Mouse (Mus musculus) forebrain, embryonic 16.5 days (tissue): ENCODE data around the gene Lrrc19. TPM values are rescaled to one million over a fixed set of nuclear protein-coding genes. Genes with fewer than 3 reads are reported as not detected.
"Not testable (repeated sequence)": the region's sequence is repeated elsewhere in the genome, so short reads cannot be mapped to it uniquely, and the experiment has no call there.

Experiments used
- ATAC-seq: fragments of 200-750 bp; cut with Nextera tagmentation; 2 replicates; pipeline ENCODE4 v1.8.0; 2017; ENCODE audit warnings: mild to moderate bottlenecking, moderate library complexity
- H3K27ac ChIP-seq: fragments of 300-500 bp; sonication (generic); 2 replicates; pipeline ENCODE4 v1.5.1; 2014; ENCODE audit warnings: low read length, control low read depth
- H3K27me3 ChIP-seq: fragments of 300-500 bp; sonication (generic); replicated peaks from 2 replicates; pipeline ENCODE4 v1.6.1; 2014; ENCODE audit warnings: low read length; ENCODE audit not compliant: control insufficient read depth, insufficient read depth
- H3K36me3 ChIP-seq: fragments of 300-500 bp; sonication (generic); 2 replicates; pipeline ENCODE4 v1.6.1; 2014; ENCODE audit not compliant: control insufficient read depth, insufficient read depth
- H3K4me1 ChIP-seq: fragments of 300-500 bp; sonication (generic); replicated peaks from 2 replicates; pipeline ENCODE4 v1.6.1; 2014; ENCODE audit warnings: low read length; ENCODE audit not compliant: control insufficient read depth, insufficient read depth
- H3K4me2 ChIP-seq: fragments of 300-500 bp; sonication (generic); 2 replicates; pipeline ENCODE4 v1.6.1; 2014; ENCODE audit warnings: mild to moderate bottlenecking, low read length, control low read depth
- H3K4me3 ChIP-seq: fragments of 300-500 bp; sonication (generic); replicated peaks from 2 replicates; pipeline ENCODE4 v1.5.1; 2014; ENCODE audit warnings: mild to moderate bottlenecking, low read length, control low read depth
- H3K9ac ChIP-seq: fragments of 300-500 bp; sonication (generic); replicated peaks from 2 replicates; pipeline ENCODE4 v1.6.1; 2014; ENCODE audit warnings: low read depth, low read length, control low read depth
- H3K9me3 ChIP-seq: fragments of 300-500 bp; sonication (generic); 2 replicates; pipeline ENCODE4 v1.6.1; 2016; ENCODE audit warnings: low read length; ENCODE audit not compliant: control insufficient read depth
- WGBS: fragments of 180-500 bp; shearing (Covaris S2); extraction: QIAGEN DNeasy Blood & Tissue Kit; methylation state at CpG from one replicate; pipeline ENCODE4 v1.1.7; 2014; 5-methylcytosine and 5-hydroxymethylcytosine counted together
- polyA plus RNA-seq: library from polyadenylated mRNA; unstranded; fragments of >200 nt; fragmentation: Nextera tagmentation; extraction: Ambion mirVana; gene quantifications from 2 replicates; pipeline ENCODE4 v1.2.1, GENCODE M21; 2015

Gene Lrrc19
- 0.35 and 0.36 TPM in 2 replicates for polyA plus RNA-seq

DNA sequence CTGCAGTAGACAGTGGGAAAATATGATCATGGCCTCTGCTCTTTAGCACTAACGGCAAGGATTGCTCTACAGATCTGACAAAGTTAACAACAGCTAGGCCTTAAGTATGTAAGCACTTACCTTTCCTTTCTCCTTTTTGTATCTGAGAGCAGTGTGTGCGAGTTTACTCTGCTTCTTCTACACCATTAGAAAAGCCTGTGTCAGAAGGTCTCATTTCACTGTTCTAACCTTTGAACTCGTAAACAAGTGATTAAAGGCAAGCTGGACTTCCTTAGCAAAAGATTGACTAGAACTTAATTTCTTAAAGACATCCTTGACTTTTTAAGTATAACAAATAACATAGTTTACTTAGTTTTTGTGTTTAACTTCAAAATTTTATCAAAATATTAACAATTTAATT is at the start of gene Lrrc19:
TSS of gene Lrrc19 (minus strand) at position 225 of the 400 bp plus-strand sequence.
- ATAC-seq = no peak
- H3K4me3 ChIP-seq = no peak within 1 kb of the TSS
- 94% methylated on average over 3 of the region's 3 CpGs for WGBS
- H3K27ac ChIP-seq = no peak within 1 kb of the TSS
- no peaks in the 10 kb centered on the region for H3K27me3 ChIP-seq
- H3K4me2 ChIP-seq = no peak within 1 kb of the TSS
- 0 out of 2 replicates have a peak, but pooled peaks cover 4% of the 10 kb centered on the region for H3K36me3 ChIP-seq
- H3K9ac ChIP-seq = no peak within 1 kb of the TSS
- H3K4me1 ChIP-seq = no peaks in the 10 kb centered on the region
- no peaks in the 10 kb centered on the region for H3K9me3 ChIP-seq

DNA sequence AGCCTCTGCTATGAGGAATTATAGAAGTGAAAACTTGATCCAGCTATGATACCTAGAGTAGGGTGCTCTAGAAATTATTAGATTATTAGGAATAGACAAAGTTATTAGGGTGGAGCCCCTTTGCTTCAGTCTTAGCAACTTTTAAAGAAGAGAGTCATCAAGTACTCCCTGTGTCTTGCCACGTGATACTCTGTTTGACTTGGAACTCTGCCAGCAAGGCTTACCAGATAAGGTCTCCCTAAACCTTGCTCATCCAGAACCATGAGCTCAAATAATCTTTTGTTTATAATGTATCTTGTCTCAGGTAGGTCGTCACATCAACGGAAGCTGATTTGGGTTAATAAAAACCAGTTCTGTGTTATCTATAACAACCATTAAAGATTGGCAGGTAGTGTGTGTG is 46.4 kb upstream of the Lrrc19 start:
- H3K4me3 ChIP-seq = no peak overlapping the region
- H3K4me1 ChIP-seq = no peaks in the 10 kb centered on the region
- WGBS = 89% methylated on average over 3 of the region's 3 CpGs
- no peak overlapping the region for H3K4me2 ChIP-seq
- H3K36me3 ChIP-seq = no peaks in the 10 kb centered on the region
- H3K9me3 ChIP-seq = no peaks in the 10 kb centered on the region
- H3K9ac ChIP-seq = no peak overlapping the region
- H3K27me3 ChIP-seq = no peaks in the 10 kb centered on the region
- no peak for ATAC-seq
- H3K27ac ChIP-seq = no peak overlapping the region

DNA sequence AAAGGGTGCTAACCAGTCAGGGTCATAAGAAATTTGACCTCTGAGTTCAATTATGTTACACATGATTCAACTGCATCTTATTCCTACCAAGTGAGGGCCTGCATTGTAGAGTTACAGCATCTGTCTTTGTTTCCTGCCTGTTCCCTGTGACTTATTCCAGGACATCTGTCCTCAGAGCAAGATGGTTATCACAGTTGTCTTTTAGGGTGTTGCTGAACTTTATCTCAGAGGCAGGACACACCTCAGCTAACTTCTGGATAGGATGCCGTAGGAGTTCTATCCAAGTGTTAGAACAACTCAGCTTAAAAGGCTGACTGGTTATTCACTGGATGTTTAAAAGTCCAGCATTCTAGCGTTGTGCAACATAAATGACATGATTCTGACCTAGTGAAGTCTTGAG is 42.2 kb upstream of the Lrrc19 start:
- H3K4me2 ChIP-seq = no peak overlapping the region
- peaks cover 6% of the 10 kb centered on the region; the same call in 1 of the 2 replicates for H3K36me3 ChIP-seq
- H3K27ac ChIP-seq = no peak overlapping the region
- H3K9me3 ChIP-seq = no peaks in the 10 kb centered on the region
- WGBS = 90% methylated on average over 2 of the region's 2 CpGs
- H3K9ac ChIP-seq = no peak overlapping the region
- no peaks in the 10 kb centered on the region for H3K27me3 ChIP-seq
- H3K4me1 ChIP-seq = no peaks in the 10 kb centered on the region
- ATAC-seq = no peak
- H3K4me3 ChIP-seq = no peak overlapping the region

DNA sequence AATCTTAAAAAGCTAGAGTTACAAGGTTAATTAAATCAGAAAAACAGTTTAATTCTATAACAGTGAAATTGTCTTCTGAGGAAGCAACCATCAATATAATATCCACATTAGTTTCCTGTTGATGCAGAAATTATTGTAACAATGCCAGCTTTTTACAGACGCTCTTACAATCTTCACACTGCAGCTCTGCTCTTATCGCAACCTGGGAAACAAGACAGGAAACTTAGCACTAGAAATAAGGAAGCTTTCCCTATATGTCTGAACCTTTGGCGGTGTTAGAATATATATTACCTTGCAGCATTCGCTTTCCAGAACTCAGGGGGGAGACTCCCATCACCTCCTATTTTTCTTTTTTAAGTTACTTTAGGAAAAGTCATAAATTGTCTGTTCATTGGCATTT is 41.1 kb upstream of the Lrrc19 start:
- no peak overlapping the region for H3K4me2 ChIP-seq
- no peak overlapping the region for H3K9ac ChIP-seq
- ATAC-seq = no peak
- WGBS = 91% methylated on average over 4 of the region's 4 CpGs
- no peaks in the 10 kb centered on the region for H3K4me1 ChIP-seq
- no peak overlapping the region for H3K4me3 ChIP-seq
- H3K9me3 ChIP-seq = no peaks in the 10 kb centered on the region
- H3K27ac ChIP-seq = no peak overlapping the region
- no peaks in the 10 kb centered on the region for H3K27me3 ChIP-seq
- peaks cover 6% of the 10 kb centered on the region; the same call in 1 of the 2 replicates for H3K36me3 ChIP-seq

DNA sequence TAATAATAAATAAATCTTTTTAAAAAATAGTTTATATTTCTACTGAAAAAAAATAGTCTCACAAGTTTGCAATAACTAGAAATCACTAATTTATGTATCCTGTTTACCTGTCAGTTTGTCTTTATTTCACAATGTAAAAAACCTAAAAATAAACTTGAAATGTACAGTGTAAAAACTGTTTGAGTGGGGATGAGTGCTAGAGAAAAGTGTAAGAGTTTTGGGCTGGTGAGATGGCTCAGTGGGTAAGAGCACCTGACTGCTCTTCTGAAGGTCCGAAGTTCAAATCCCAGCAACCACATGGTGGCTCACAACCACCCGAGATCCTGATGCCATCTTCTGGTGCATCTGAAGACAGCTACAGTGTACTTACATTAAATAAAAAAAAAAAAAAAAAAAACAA is 39.9 kb upstream of the Lrrc19 start:
- H3K4me1 ChIP-seq, H3K4me2 ChIP-seq, H3K9me3 ChIP-seq, H3K27me3 ChIP-seq, ATAC-seq, H3K9ac ChIP-seq, H3K36me3 ChIP-seq, H3K4me3 ChIP-seq, H3K27ac ChIP-seq: not testable (repeated sequence)
- WGBS = 100% methylated on average over 1 of the region's 2 CpGs

DNA sequence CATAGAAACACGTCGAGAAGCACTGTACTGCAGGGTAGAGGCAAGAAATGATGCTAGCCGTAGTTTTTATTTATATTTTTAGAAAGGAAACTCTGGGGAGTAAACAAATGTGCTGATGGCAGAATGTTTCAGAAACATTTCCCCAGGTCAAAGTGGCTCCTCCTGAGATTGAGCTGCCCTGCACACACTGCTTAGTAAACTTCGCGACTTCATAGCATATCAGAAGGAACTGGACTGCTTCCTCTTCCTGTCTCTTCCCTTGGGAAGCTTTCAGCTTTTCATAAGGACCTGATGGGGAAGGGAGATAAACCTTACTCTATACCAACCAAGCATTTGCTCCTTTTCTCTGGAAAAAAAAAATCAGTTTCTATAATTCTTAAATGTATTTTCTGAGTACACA is 33.4 kb upstream of the Lrrc19 start:
- no peak overlapping the region for H3K4me2 ChIP-seq
- peaks cover 10% of the 10 kb centered on the region for H3K36me3 ChIP-seq
- no peaks in the 10 kb centered on the region for H3K27me3 ChIP-seq
- no peaks in the 10 kb centered on the region for H3K4me1 ChIP-seq
- ATAC-seq = no peak
- H3K9ac ChIP-seq = no peak overlapping the region
- no peak overlapping the region for H3K4me3 ChIP-seq
- no peaks in the 10 kb centered on the region for H3K9me3 ChIP-seq
- H3K27ac ChIP-seq = no peak overlapping the region
- WGBS = 90% methylated on average over 5 of the region's 5 CpGs

DNA sequence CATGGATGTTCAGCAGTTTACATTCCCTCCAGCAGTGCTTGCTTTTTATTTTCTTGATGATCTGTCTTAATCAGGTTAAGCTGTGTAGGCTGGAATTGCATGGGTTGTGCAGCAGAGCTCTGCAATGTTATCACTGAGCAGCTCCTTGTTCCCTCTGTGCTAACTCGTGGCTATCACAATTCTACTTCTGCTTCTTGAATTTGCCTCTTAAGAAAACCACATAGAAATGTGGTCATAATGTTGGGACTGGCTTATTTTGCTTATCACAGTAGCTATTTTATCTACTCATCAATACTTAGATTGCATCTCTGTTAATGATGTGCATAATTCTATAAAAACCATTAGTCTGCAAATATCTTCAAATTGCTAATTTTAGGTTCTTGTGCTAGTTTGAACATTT is 32.1 kb upstream of the Lrrc19 start:
- Histone ChIP-seq H3K27ac (no peak overlapping the region), H3K27me3 (no peaks in the 10 kb centered on the region), H3K36me3 (peaks cover 7% of the 10 kb centered on the region; the same call in 1 of the 2 replicates), H3K9ac (no peak overlapping the region), H3K4me2 (no peak overlapping the region), H3K4me3 (no peak overlapping the region), H3K9me3 (no peaks in the 10 kb centered on the region), H3K4me1 (no peaks in the 10 kb centered on the region)
- WGBS = 58% methylated on average over 1 of the region's 1 CpGs
- ATAC-seq = no peak

DNA sequence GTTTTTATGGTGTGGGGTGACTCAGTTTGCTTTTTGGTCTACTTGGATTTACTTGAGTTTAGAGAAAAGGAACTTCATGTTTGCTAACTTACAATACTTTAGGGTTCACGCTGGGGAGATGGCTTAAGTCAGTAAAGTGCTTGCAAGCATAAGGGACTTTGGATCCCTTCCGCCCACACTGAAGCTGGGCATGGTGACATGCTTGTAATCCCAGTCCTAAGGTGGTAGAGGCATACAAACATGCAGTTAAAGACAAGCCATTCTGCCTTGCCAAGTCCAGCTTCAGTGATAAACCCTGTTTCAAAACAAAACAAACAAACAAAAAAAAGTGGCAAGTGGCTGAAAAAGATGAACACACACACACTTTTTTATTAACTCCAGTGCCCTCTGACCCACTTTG is 31.2 kb upstream of the Lrrc19 start:
- H3K4me2 ChIP-seq = no peak overlapping the region
- no peak overlapping the region for H3K27ac ChIP-seq
- WGBS = 94% methylated on average over 2 of the region's 2 CpGs
- H3K9me3 ChIP-seq = no peaks in the 10 kb centered on the region
- no peak for ATAC-seq
- no peaks in the 10 kb centered on the region for H3K4me1 ChIP-seq
- peaks cover 7% of the 10 kb centered on the region; the same call in 1 of the 2 replicates for H3K36me3 ChIP-seq
- no peak overlapping the region for H3K4me3 ChIP-seq
- H3K9ac ChIP-seq = no peak overlapping the region
- no peaks in the 10 kb centered on the region for H3K27me3 ChIP-seq

DNA sequence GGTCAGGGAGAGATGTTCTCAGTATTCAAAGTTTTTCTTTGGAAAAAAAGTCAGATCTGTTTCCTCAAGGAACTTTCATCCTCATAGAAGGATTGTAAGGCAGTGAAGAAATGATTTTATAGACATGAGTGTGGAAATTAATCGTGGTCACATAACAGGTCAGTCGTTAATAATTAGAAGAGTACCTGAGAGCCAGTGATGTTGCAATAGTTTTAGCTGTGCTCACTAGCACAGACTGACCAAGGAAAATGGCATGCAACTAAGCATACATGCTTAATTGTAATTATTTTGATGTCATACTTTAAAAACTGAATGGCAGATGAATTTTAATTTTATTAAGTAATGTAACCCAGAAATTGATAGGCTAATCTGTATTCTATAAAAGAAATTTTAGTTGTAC is 30.7 kb upstream of the Lrrc19 start:
- ATAC-seq = no peak
- Histone ChIP-seq H3K36me3 (peaks cover 7% of the 10 kb centered on the region; the same call in 1 of the 2 replicates), H3K4me3 (no peak overlapping the region), H3K9ac (no peak overlapping the region), H3K27me3 (no peaks in the 10 kb centered on the region), H3K4me1 (no peaks in the 10 kb centered on the region), H3K4me2 (no peak overlapping the region), H3K27ac (no peak overlapping the region), H3K9me3 (no peaks in the 10 kb centered on the region)
- 94% methylated on average over 2 of the region's 2 CpGs for WGBS

DNA sequence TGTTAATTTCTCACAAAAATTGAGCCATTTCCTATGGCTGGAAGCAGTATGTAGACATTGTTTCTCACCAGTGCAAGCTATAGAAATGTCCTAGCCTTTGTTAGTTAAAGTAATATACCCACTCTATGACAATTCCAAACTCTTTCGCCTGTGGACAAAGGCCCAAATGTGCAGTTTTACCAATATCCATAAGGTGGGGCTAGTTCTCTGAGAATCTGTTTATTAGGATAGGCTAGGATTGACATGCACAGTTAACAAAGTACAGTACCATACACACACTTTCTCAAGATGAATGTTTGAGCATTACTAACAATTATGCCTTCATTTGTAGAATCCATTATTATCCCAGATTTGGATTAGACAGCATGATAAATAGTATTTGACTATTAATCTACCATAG is 19.8 kb upstream of the Lrrc19 start:
- ATAC-seq = no peak; the same call in 1 of the 2 replicates
- 59% methylated on average over 1 of the region's 1 CpGs for WGBS

More for the DNA sequence above, 19.8 kb upstream of the Lrrc19 start:
- Histone ChIP-seq H3K4me2 (no peak overlapping the region), H3K9ac (no peak overlapping the region), H3K36me3 (no peaks in the 10 kb centered on the region), H3K4me3 (no peak overlapping the region), H3K27ac (no peak overlapping the region), H3K27me3 (no peaks in the 10 kb centered on the region), H3K9me3 (no peaks in the 10 kb centered on the region), H3K4me1 (no peaks in the 10 kb centered on the region)
